Mouse (Mus musculus): ENCODE results near the gene Sema5a.
A peak's percentile ranks its signal among the peaks of the same experiment; 100 is the strongest.

Sema5a gene

GRCm38 (mm10) chr15:32306557-32307243 is 62.1 kb downstream of the Sema5a start:
- DNase-seq (ENCODE audit: low spot score in 2 of 2): no peak

- no peak for DNase-seq (ENCODE audit: low spot score in 2 of 2)
These were observed 66.2 kb downstream of the Sema5a start for GRCm38 (mm10) chr15:32310834-32311233.

DNA sequence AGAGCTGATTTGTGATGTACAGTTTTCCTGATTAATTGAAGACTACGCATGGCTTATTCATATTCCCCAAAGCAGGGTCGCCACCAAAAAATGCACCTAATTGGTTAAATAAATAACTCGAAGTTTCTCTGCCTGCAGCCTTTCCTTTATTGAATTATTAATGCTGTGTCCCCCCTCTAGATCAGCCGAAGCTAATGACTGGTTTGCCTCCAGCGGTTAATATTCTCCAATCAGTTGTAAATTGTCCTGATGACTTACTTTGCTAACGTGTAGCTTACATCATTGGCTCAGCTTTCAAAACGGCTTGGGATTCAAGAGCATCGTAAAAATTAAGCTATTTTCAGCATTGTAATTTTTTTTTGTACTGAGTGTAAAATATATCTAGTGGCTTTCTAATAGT is 66.7 kb downstream of the Sema5a start:
- no peak for DNase-seq (ENCODE audit: low spot score in 2 of 2)

DNA sequence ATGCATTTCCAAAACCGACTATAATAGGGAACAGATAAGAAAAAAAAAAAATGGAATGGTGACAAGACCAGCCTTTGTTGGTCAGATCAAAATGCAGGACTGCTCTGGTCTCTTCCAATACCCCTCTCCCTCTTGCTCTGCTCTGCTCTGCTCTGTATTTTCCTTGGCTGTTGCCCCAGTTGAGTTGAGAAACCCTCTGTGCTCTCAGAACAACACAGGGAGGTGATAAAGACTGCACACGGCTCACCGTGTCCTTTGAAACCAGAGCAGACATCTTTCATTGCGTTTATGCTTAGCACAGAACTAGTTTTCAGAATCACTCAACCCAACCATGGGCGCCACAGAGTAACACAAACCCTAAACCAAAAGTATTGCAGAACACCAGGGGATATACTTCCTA is 72.5 kb downstream of the Sema5a start:
- no peak for DNase-seq (ENCODE audit: low spot score in 2 of 2)

- DNase-seq (ENCODE audit: low spot score in 2 of 2): no peak
These were observed 76.1 kb downstream of the Sema5a start for GRCm38 (mm10) chr15:32320739-32321138.

DNA sequence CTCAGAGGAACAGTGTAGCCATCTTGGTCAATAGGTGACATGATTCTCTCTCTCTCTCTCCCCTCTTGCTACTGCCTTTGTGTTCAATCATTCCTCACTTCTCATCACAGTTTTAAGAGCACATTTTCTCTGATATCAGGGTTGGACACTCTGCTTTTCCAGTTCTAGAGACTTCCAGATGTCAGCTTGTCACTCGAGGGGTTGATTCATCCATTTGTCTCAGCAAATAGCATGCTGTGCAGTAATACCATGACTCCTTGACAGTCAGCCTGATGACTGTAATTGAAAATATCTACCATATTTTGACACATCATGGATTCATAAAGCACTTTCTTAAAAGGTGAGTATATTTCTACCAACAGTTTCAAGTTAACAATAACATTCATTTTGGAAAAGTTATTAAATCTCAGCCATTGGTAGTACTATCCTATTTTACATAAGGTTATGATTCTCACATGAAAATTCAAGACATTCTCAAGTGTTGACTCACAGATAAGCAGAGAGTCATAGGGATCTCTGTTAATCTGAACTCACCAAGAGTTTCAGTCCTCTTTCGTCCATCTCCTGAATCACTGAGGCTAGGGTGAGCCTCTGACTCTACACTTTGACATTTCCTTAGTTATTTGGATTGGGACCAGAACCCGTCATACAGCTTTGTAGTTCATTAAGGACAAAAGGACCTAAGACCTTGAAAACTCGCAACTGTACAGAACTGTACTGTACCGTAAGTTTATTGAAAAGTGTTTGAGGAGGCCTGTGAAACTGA is 78.0 kb downstream of the Sema5a start:
- no peak for DNase-seq (ENCODE audit: low spot score in 2 of 2)

- DNase-seq (ENCODE audit: low spot score in 2 of 2): peak in 1 of 2 experiments; percentile 22
These were observed 78.6 kb downstream of the Sema5a start for GRCm38 (mm10) chr15:32323224-32323623.

GRCm38 (mm10) chr15:32324105-32324504 is 79.5 kb downstream of the Sema5a start:
- peak in 1 of 2 experiments; percentile 16 for DNase-seq (ENCODE audit: low spot score in 2 of 2)

GRCm38 (mm10) chr15:32328370-32329004 is 83.9 kb downstream of the Sema5a start:
- DNase-seq (ENCODE audit: low spot score in 2 of 2): no peak

- DNase-seq (ENCODE audit: low spot score in 2 of 2): no peak
These were observed 85.2 kb downstream of the Sema5a start for GRCm38 (mm10) chr15:32329670-32330330.

GRCm38 (mm10) chr15:32330427-32330826 is 85.8 kb downstream of the Sema5a start:
- DNase-seq (ENCODE audit: low spot score in 2 of 2): no peak

DNA sequence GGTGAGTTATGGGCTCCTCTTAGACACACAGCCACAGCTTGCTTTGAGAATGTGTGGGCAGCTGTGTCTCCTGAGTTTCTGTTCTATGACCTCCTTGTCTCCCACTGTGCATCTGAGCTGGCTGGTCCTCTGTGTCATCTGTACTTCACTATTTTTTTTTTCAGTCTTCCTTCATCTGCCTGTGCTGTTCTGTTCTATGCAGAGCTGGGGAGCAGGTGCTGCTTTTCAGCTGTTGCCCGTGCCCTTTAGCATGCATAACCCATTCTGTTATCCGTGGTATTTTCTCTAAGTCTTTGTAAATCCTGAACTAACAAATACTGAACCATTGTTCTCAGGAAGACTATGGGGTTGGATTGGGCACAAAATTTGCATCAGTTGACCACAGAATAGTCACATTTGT is 86.4 kb downstream of the Sema5a start:
- no peak for DNase-seq (ENCODE audit: low spot score in 2 of 2)

GRCm38 (mm10) chr15:32333456-32333855 is 88.8 kb downstream of the Sema5a start:
- no peak for DNase-seq (ENCODE audit: low spot score in 2 of 2)

DNA sequence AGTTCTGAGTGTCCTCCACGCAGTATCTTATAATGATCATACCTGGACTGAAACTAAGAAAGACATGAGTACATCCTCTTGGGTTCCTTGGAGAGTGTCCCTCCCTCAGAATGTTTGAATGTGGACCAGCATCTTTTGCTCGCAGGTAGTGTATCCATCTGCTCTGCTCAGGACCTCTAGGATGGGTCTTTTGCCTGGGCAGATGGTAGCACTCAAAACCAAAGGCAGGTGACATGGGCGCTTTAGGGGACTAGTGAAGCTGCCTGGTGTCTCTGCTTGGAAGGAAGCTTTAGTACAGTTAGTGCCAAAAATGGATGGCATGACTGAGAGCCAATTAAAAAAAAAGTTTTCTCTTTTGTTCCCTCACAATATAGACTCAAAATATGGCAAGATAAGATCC is 93.2 kb downstream of the Sema5a start:
- no peak for DNase-seq (ENCODE audit: low spot score in 2 of 2)

GRCm38 (mm10) chr15:32338721-32339290 is 94.2 kb downstream of the Sema5a start:
- no peak for DNase-seq (ENCODE audit: low spot score in 2 of 2)

- no peak for DNase-seq (ENCODE audit: low spot score in 2 of 2)
These were observed 94.8 kb downstream of the Sema5a start for GRCm38 (mm10) chr15:32339426-32339825.

GRCm38 (mm10) chr15:32341423-32341822 is 96.8 kb downstream of the Sema5a start:
- DNase-seq (ENCODE audit: low spot score in 2 of 2): no peak

- DNase-seq (ENCODE audit: low spot score in 2 of 2): no peak
These were observed 98.9 kb downstream of the Sema5a start for GRCm38 (mm10) chr15:32343544-32343943.

- DNase-seq (ENCODE audit: low spot score in 2 of 2): no peak
These were observed 102.7 kb downstream of the Sema5a start for GRCm38 (mm10) chr15:32347315-32347714.

DNA sequence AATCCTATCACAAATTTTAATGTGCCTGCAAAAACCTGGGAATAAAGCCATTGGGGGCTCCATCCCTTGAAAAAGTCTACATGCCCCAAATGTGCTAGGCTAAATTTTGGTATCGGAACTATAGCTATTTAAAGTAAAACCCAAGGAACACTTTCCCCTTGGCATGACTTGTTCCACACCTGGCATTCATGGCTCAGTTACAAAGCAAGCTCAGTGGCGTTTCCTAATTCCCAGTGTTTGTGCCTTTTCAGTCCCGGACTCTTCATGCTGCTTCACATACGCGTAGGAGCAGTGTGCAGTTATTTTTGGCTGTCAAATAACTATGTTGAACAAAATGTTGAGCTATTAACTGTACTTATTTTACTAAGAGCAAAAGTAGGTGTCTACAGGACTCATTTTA is 104.7 kb downstream of the Sema5a start:
- DNase-seq (ENCODE audit: low spot score in 2 of 2): no peak

- no peak for DNase-seq (ENCODE audit: low spot score in 2 of 2)
These were observed 108.4 kb downstream of the Sema5a start for GRCm38 (mm10) chr15:32352995-32353394.

DNA sequence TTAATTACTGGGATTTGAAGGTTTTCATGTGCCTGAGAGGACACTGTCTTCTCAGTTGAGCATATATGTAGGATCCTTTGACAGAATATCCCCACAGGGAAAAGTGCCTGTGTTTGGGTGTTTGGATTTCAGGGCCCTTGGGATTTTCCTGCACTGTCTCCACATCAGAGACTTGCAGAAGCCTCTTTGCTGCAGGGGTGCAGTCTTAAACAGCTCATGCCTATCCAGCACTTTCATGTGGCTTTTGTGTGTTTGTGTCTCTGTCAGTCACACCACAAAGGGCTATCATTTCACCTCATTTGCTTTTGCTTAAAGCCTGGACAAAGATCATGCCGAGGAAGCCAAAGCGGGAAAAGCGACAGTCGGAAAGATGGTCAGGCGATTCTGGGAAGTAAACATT is 108.9 kb downstream of the Sema5a start:
- DNase-seq (ENCODE audit: low spot score in 2 of 2): no peak

Data from cerebellum, postnatal 4 days (tissue).